Mouse (Mus musculus): ENCODE measurements at regions not wholly inside any gene's neighbourhood (a gene's known extent, or its start where the extent isn't known, plus 50 kb on each side); places are given as distances from the start of the nearest gene placed in this dataset.
"Not testable (repeated sequence)": the region's sequence is repeated elsewhere in the genome, so short reads cannot be mapped to it uniquely, and the experiment has no call there.

DNA sequence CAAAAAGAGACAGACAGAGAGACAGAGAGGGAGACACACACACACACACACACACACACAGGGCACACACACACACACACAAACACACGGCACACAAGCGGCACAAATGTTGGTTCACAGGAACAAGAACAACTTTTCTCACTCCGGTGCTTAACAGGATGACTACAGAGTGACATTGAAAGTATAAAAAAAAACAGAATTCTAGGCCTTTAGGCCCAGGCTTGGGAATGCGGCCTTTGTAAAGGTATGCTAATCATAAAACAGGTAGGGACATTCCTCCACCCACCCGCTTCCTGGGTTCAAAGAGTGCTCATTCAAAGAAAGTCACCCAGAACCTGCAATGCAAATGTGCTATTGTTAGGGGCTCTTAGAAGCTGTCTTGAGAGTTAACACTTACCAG lies 1089.5 kb downstream of the Defb40 start:
- not testable (repeated sequence) for H3K4me3 ChIP-seq (ENCODE audit: low read depth, low read length); H3K36me3 ChIP-seq (ENCODE audit: control insufficient read depth, insufficient read depth, low read length); H3K27ac ChIP-seq (ENCODE audit: low read depth, low read length); H3K4me1 ChIP-seq (ENCODE audit: control insufficient read depth, insufficient read depth, low read length); H3K9ac ChIP-seq (replicated peaks; ENCODE audit: low read depth, low read length); ATAC-seq (ENCODE audit: low read depth); H3K4me2 ChIP-seq (ENCODE audit: low read depth, low read length); H3K27me3 ChIP-seq (ENCODE audit: control insufficient read depth, insufficient read depth, low read length); H3K9me3 ChIP-seq (ENCODE audit: control insufficient read depth, low read length)
- WGBS, result 62% methylated on average over 5 of the region's 5 CpGs

DNA sequence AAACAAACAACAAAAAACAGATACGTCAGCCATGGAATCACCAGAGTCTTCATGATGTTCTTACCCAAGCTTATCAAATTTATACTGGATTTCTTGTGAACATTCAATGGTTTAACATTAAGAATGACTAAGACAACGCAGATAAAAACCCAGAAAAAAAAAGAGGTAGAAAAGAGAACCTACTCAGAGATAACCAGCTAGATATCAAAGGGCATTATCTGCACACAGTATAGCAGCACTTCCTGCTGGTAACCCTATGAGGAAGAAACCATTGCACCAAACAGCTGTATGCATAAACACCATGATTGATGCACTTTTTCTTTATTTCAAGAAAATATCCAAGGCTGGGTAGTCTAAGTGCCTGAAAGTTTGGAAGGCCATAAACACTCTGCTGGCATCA lies 1114.7 kb downstream of the Defb40 start:
- Histone ChIP-seq H3K4me2 (ENCODE audit: low read depth, low read length) (no peak overlapping the region), H3K4me1 (ENCODE audit: control insufficient read depth, insufficient read depth, low read length) (no peaks in the 10 kb centered on the region), H3K27me3 (ENCODE audit: control insufficient read depth, insufficient read depth, low read length) (no peaks in the 10 kb centered on the region), H3K27ac (ENCODE audit: low read depth, low read length) (no peak overlapping the region), H3K36me3 (ENCODE audit: control insufficient read depth, insufficient read depth, low read length) (no peaks in the 10 kb centered on the region), H3K4me3 (ENCODE audit: low read depth, low read length) (no peak overlapping the region), H3K9me3 (ENCODE audit: control insufficient read depth, low read length) (no peaks in the 10 kb centered on the region), H3K9ac (replicated peaks; ENCODE audit: low read depth, low read length) (no peak overlapping the region)
- WGBS, result 94% methylated on average over 2 of the region's 2 CpGs
- ATAC-seq (ENCODE audit: low read depth), result no peak

Data from neural tube, embryonic 14.5 days (tissue).